Mouse (Mus musculus) B cell, adult 2 months (primary cell): Measurements from ENCODE around the gene Commd1.

Experiments used
- DNase-seq, 2 experiments: peaks; one replicate each; pipeline ENCODE4 v3.0.0; 2022

The Commd1 gene

DNA sequence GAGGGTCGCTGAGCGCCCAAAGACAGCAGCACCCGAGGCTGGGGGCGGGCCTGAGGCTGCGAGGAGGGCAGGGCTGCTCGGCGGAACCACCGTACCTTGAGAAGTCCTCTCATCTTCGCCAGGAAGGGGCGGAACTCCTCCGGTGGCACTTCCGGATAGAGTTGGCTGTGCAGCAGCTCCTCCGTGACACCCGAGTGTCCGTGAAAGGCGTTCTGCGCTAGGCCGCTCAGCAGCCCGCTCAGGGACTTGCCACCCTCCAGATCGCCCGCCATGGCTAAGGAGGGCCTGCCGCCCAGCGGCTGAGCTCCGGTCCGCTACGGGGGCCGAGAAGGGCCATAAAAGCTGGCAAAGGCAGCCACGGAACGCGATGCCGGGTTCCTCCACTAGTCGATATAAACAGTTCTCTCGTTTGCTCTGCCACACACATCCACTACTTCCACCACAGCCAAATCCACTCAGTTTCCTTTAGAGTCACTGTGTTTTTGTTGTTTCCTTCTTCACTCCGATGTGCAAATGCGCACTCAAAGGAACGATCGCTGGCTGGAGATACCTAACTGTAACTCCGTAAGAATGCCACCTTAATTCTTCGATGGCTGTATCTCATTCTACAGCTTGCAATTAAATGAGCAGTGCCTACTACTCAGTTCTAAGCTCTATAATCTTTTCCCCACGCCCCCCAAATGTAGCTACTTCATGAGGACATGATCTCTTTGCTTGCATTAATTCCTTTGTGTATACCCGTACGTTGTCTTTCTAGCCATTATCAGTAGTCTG, at the start of gene Commd1, which contains the start of gene Gm28048:
Commd1 (minus strand) TSS at position 399 of the 774 bp plus-strand sequence.
Gm28048 (minus strand) TSS at position 107 of the 774 bp plus-strand sequence.
- DNase-seq, result peak; percentile 96

DNA sequence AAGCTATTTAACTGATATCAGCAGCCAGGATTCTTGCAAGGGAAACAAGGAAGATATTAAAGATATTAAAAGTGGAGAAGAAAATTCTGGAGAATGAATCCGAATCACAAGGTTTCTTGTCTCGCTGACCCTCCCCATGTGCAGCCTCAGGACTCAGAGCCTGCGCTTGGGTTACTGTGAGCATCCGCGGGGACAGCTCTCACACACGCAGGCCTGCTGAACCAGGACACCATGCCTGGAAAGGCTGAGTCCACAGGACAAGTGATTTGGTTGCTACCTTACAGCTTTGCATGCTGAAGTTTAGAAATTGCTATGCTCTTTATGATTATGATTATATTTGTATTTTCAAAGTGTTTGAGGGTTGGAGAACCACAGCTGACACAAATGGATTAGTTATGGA, 47.2 kb upstream of the Commd1 start:
- no peak for DNase-seq

DNA sequence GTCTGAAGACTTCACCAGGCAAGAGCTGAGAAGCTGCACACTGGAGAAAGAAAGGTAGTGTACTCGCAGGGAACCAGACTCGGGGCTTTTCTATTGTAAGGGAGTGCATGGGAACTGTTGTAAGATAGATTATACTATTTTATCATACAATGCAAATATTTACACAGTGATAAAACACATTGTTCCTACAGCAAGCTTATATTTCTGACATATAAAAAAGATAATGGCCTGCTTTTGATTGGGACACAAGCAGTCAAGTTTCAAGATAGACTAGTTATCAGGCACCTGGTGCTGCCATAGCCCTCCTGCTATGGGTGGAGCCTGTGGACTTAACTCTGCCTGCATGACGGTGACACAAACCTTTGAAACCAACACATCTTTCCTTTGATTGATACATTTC, 46.8 kb upstream of the Commd1 start:
- DNase-seq, result no peak

DNA sequence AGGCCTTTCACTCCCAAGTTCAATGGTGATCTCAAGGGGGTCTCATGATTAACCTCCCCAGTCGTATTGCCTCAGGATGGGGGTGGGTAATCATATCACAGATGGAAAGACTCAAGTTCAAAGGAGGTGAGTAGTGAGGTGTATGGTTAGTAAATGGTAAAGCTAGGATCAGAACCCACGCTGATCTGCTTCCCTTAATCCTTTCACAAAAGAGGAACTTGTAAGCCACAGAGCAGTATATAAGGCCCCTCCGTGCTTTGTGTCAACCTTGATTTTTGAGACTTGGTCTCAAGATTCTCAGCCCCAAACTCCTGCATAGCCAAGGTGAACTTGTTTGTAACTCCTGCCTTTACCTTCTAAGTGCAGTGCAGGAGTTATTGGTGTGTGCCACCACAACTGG, 42.0 kb upstream of the Commd1 start:
- no peak for DNase-seq

DNA sequence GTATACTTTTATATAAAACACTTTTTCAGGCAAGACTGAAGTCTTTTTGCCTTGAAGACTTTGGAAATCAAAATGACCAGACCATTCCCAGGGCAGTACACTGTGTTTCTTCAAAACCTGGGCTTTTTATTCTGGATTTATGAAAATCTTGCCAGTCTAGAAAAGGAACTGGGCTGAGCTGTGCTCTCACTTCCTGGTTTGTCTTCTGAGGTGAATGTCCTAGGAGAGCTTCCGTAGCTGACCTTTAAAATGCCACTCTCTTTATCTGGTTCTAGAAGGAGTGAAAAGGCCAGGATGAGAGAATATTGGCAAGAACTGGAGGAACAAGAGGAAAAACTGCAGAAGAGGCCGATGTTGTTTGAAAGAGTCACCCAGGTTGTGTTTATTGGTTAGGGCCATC, 41.0 kb upstream of the Commd1 start:
- no peak for DNase-seq

DNA sequence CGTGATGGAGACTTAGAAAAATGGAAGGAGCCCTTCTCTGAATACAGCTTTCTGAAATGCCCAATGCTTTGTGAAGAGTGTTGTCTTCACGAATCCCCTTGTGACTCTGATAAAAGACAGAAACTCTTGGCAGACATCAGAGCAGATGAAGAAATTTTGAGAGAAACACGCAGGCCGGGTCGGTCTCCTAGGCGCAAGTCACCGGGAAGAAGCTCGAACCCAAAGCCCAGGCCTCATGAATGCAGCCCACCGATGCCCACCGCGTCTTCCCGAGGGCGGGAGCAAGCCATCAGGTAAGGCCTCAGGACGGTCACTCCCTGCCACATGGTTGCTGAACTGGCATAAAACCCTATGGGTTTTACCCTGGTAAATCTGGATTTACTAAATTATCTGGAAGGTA, 38.7 kb upstream of the Commd1 start:
- DNase-seq, result no peak

DNA sequence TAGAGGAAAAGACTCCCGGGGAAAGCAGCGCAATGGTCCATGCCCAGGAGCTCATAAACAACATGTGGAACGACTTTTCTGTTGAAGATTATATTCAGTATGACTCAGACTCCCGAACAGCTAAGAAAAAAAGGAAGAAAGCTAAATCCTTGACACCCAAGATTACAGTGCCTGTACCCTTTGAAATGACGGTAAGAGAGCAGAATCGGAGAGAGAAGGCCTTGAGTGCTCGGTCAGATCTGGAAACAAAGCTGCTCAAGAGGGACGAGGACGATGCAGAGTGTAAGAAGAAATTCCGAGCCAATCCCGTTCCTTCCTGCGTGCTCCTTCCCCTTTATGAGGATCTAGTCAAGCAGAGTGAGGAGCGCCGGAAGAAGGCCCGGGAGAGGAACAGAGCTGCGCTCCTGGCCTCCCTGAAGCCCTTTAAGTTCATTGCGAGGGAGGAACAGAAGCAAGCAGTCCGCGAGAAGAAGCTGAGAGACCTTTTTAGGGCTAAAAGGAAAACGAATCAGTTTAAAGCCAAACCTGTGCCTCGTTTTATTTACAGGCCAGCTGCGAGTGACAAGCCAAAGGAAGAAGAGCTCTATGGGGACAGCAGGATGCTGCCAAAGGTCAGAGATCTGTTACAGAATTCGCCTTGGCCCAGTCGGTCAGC, 38.1 kb upstream of the Commd1 start:
- DNase-seq, result no peak

DNA sequence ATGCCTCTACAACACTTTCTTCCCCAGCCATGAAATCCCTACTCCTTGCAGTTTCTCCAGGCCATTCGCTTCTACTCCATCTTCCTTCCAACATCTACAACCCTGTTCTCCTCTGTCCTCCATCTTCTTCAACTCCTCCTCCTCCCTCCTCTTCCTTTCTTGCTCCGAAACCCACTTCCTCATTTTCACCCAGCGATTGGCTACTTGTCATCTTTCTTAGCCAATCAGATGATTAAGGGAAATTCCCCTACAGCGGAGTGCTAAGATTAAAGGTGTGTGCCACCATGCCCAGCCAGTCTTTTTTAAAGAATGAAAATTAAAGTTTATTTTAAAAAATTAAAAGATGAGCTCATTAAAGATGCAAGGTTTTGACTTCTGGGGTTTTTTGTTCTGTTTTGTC, 35.8 kb upstream of the Commd1 start:
- DNase-seq, result no peak

DNA sequence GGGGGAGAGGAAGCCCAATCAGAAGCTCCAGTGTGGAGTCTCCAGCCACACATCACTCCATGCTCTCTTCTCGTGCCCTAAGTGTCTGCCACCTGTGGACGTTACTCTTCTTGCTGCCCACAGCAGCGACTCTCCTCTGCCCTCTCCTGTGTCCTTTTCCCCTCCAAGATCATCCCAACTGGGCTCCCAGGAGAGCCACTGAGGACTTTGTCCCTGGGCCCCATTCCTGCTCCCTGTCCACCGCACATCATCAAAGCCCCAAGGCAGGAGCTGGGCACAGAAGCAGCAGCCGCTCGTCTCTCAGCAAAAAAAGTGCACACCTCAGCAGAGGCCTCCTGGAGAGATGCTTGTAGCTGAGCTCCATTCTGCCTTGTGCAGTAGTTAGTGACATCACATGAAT, 32.8 kb upstream of the Commd1 start:
- DNase-seq, result no peak

DNA sequence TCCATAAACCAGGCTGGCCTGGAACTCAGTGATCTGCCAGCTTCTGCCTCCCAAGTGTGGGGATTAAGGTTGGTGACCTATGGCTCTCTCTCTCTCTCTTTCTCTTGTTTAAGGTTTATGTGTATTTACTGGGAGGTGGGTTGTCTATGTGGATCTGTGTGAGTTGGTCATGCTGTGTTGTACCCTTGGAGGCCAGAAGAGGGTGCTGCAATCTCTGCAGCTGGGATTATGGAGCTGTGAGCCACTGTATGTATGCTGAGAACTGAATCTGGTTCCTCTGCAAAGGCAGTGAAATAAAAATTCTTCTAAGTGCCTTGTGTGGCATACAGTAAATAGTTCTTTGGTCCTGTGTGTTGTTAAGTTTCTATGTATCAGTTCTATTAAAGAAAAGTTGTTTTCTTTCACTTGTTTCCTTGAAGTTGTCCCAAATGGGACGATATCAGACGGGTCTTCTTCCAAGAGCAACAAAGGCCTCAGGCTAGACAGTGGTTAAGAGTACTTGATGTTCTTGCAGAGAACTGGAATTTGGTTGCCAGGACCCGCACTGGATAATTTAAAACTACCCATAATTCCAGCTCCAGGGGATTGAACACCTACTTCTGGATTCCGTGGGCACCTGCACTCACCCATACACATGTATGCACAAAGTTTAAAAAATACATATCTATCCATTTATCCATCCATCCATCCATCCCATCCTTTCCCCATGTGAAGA, 31.6 kb upstream of the Commd1 start:
- peak; percentile 27 for DNase-seq

DNA sequence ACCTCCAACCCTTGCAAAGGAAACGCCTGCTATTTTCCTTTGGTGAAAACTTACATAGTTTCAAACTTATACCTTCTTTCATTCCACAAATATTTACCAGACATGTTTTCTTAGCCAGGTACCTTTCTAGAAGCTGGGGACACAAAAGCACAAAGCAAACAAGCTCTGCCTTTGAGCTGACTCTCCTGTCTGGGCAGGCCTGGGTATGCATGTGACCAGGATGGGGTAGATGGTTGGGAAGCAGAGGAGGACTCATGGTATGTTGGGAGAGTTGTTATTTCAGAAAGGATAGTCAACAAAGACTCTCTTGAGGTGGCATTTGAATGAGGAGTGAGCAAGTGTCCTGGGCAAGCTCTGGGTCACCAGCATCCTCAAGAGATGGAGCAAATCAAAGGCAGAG, 30.9 kb upstream of the Commd1 start:
- DNase-seq, result no peak

DNA sequence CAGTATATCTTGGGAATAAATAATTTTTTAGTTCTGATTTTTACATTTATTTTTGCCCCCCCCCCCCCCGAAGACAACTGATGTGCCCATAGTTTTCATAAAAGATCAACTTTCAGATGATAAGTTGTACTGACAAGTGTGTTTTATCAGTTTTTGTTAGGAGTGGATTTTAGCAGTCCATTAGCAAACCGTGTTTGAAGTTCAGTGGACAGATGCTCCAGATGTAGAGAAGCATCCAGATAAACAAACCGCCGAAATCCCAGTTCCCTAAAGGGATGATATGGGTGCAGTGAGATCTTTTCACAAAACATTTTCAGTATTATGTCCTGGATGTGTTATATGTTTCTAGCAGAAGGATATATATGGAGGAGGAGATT, 26.6 kb upstream of the Commd1 start:
- no peak for DNase-seq

DNA sequence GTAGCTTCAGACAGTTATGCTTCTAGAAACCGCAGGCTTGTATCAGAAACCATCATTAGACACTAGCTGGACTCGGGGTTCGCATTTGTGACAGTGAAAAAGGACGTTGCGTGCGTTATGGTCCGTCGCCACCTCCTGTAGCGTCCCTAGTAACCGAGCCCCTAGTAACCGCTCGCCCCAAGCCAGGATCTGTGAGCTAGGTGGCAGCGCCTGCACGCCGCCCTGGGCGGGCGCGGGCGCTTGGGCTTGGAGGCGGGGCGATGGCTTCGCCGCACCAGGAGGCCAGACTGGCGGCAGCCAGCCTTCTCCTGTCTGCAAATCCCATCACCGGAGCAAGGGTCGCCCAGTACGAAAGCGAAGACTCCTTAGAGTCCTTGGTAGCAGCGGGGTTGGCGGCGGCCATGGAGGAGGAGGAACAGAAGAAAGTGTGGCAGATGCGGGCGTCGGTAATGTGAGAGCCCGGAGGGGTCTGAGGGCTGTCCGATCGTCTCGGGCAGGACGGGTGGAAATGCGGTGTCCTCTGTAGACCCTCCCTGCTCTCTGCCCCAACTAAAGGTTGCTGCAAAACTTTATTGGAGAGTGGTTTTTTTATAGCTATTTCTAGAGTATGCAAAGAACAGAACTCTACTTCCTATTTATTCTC, 26.1 kb upstream of the Commd1 start:
- peak; percentile 79 for DNase-seq

DNA sequence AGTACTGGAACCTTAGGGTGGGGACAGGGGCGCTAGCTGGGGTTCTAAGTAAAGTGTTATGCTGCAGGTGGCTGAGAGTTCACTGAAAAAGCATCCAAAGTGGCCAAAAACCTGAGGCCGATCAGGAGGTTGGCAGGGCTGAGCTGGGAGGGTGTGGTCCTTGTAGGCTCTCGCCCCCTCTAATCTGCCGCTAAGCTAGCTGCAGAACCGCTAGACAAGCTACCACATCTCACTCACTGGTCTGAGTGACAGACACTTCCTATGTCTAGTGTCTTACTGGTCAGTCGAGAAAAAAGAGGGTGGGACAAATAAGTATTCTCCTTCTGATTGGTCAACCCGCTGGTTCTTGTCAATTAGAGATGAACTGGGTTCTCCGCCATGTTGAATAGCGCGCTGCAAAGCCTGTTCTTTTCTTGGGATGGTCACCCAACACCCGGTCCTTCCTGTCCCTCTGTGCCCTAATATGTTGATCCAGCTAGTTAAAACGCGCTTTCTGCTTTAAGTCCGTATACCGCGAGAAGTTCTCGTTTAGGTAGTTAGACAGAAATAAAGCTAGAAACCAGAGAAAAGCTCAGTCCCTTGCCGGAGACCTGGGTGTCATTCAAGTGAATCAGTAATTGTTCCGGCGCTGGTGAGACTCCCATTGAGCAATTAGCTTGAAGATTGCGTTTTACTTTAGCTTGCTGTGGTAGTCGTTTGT, 25.4 kb upstream of the Commd1 start, which contains the start of gene Fam161a:
Fam161a (plus strand) TSS at position 51 of the 700 bp plus-strand sequence.
- DNase-seq, result peak; percentile 75 to 78

DNA sequence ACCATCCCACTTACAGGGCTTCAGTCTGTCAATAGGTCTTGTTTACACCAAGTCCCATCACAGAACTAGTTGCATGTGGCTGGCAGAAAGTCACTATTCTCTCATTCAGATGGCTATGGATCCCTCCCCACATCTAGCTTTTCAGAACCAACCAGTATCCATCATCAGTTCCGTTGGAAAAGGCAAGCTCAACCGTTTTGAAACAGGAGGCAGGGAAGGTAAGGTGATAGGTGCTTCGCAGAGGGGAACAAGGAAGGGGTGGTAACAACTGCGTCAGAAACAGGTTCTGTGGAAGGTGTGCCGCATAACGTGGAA, 24.9 kb upstream of the Commd1 start:
- no peak for DNase-seq

DNA sequence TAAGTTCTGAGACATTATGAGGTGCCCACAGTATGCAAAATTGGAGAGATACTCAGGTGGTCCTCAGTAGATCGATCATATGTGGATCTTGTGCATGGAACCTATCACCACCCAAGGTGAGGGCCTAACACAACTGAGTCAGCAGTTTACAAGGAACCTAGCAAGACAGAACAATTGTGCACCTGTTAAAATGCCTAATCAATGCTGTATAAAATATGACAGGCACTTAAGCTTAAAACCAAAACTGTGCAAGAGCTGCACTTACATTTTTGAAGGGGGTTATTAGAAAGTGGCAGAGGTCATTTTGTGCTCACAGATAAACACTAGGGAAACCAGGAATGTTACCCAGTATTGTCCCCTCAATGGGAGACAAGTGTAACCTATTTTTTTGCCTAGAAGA, 23.1 kb upstream of the Commd1 start:
- DNase-seq, result no peak

DNA sequence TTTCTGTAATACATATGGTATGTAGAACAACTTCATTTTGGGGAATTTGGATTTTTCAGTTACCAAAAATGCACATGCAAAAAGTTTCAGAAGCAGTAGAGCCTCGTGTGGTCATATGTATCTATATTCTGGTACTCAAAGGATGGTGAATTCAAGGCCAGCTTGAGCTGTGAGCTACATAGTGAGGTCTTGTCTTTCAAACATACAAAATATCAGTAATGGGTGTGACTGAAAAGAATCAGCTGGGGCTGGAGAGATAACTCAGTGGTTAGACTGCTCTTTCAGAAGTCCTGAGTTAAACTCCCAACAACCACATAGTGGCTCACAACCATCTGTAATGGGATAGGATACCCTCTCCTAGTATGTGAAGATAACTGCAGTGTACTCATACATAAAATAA, 16.1 kb upstream of the Commd1 start:
- DNase-seq, result no peak

DNA sequence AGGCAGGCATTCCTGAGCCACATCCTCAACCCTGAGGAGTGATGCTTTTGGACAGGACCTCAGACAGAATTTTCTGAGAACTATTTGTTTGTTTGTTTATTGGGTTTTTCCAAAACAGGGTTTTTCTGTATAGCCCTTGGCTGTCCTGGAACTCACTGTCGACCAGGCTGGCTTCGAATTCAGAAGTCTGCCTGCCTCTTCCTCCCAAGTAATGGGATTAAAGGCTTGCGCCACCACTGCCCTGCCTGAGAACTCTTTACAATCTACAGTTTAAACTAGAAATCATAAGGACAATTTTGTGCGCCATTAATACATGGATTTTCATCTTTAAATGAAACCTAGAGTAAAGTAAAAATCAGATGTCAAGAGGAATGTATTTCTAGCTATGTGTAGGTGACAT, 13.3 kb upstream of the Commd1 start:
- no peak for DNase-seq

DNA sequence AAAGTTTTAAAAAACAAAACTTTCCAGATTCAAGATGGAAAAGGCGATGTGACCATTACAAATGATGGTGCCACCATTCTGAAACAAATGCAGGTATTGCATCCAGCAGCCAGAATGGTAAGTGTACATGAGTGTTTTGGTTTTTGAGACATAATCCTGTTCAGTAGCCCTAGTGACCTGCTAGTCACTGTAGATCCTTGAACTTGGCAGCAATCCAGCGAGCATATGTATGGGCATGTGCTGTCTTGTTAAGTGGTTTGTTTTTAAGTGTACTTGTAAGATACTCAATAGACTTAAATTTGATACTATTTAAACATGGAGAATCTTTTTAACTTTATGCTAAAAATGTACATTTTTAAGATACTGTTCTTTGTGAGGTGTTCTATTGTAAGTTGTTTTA, 12.1 kb upstream of the Commd1 start:
- DNase-seq, result no peak

DNA sequence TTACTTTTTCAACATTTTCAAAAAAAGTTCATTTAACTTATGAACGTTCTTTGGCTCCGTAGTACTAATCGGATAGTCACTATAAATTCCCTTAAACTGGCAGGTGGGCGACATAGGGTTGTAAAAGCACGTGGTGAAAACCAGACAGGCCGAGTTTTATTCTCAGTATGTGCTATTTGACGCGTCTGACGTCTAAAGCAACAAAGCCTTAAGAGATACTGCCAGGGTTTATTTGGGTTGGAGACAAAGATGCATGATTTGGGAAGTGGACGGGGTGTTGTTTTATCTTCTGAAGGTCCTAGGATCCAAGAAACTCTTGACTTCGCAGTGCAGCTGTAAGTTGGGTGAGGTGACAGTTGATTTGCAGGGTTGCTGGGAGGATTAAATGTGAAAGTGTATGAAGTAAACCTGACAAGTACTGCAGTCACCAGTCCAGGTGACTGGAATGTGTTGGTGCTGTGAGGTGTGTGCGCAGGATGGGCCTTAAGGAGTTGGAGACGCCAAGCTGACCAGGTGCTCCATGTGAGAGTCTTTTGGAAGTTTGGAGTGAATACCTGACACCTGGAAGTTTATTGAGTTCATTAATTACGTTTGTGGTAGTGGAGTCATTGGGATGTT, 9.1 kb upstream of the Commd1 start:
- DNase-seq, result no peak

DNA sequence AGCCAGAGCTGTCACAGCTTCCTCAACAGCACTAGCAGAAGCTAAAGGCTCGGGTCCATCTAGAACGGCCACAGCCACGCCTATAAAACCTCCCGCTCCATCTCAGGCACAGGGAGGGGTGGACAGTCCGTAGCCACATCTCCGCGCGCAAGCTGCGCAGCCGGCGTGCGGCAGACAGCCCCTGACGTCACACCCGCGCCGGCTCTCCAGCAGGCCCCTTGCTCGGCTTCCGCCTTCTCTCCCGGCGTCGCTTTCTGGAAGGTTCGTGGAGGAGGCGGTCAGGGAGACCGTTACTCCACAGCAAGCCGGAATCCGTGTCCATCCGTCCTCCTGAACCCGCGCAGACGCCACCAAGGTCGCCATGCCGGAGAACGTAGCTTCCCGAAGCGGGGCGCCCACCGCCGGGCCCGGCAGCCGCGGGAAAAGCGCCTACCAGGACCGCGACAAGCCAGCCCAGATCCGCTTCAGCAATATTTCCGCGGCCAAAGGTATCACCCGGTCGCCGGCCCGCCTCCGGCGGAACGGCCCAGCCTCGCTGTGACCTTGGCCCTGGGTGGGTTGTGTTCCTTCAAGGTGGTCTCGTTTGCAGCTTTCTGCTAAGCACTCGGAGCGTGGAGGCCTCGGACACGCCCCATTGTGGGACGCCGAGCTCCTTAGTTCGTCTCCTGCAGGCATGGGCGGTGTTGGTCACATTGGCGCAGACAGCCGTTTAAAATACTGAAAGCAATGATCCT, 8.4 kb upstream of the Commd1 start, which contains the start of gene Cct4:
Cct4 (plus strand) TSS at position 127 of the 734 bp plus-strand sequence.
- peak; percentile 93 to 95 for DNase-seq

DNA sequence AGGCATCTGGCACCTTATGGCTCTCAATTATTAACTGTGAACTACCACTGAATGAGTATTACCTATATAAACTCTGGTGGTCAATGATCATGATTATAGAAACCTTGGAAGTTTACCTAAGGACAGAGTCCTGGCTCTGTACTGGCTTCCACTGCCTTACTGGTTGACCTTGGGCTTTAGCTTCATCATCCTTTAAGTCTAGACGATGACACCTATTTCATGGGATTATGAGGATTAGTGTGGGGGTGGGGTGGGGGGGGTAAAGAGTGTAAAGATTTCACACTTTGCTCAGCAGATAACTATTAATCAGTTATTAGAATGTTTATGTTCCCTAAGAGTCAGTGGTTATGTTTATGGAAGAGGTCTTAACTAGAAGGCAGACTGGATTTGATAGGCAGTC, 7.6 kb upstream of the Commd1 start:
- no peak for DNase-seq
